Mouse (Mus musculus) spleen, postnatal 36 days (tissue): ENCODE measurements at regions not wholly inside any gene's neighbourhood (a gene's known extent, or its start where the extent isn't known, plus 50 kb on each side); places are given as distances from the start of the nearest gene placed in this dataset.

Experiments used
- DNase-seq, 2 experiments: peaks; one replicate each; pipeline ENCODE4 v3.0.0; 2022; ENCODE audit warnings: low spot score in 2 of 2, mixed read lengths in 1 of 2

DNA sequence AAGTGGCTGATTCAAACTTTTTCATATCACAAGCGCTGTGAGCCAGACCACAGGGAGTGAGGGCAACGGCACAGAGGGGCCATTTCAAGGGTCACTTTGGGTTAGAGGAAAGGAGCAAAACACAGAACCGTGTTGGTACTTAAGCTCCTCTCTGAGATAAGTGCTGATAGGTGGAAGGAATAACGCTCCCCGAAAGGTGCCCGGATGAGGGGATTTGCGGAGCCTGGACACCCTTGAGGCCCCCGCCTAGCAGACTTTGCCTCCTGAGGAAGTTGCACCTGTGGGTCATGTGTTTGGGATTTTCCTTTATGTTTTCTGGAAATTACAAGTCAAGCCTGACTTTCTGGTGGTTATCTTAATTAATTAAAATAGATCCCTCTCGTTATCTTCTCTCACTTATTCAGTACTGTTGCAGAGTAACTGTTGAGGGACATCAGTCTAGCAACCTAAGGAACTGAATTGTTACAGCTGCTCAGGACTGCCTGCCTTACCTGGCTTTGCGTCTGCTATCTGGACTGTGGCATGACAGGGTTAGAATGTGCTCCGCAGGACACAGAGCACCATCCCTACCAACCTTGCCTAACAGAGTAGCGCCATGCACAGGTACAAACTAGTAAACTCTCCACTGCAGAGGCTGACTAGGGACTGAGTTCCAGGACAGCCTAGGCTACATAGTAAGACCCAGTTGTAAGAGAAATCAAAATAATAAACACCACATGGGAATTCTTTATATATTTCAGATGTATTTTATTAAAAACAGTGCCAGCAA is 137.4 kb upstream of the Plcz1 start:
- no peak for DNase-seq

DNA sequence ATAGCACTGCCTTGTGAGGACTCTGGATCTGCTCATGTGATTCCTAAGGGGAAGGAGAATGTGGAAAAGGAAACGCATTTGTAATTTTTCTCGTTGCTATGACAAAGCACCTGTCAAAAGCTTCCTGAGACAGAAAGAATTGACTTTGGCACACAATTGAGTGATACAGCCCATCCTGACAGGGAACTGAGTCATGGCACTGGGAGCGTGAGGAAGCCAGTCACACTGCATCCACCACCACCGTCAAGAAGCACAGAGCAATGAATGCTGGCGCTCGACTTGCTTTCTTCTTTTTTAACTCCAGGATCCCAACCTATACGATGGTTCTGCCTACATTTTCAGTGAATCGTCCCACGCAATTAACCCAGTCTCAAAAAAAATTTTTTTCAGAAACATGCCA is 131.5 kb upstream of the Plcz1 start:
- no peak for DNase-seq

DNA sequence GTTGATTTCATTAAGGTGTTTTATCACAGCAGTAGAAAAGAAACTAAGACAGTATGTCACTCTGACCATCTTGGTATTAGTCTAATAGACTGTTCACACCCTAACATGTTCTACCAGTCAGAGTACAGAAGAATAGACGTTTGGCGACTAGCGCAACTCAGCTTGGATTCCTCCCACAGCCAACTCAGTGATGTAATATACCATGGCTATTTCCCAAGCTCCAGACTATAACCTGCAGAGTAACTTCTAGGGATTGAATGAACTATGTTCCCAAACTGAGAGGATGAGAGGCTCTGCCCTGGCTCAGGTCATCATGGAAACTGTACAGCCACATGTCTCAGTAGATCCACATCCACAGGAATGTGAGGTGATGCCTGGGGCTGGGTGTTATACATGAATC is 128.6 kb upstream of the Plcz1 start:
- DNase-seq, result no peak

DNA sequence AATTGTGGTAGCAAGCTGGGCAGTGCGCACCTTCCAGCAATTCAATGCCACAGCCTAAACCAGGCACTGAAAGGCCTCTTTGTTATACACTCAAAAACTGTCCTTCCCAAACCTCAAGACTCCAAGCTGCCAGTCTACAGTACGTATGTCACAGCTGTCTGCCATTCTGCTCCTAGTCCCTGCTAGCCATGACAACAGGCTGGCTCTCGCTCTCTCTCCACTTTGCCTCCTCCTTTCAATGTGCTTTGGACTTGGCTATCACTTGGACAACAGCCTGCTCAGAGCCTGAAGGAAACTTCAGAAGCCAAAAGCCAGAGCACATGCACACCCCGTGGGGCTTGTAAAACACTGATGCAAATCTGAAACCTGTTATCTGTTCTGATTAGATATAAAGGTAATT is 125.9 kb upstream of the Plcz1 start:
- no peak for DNase-seq

DNA sequence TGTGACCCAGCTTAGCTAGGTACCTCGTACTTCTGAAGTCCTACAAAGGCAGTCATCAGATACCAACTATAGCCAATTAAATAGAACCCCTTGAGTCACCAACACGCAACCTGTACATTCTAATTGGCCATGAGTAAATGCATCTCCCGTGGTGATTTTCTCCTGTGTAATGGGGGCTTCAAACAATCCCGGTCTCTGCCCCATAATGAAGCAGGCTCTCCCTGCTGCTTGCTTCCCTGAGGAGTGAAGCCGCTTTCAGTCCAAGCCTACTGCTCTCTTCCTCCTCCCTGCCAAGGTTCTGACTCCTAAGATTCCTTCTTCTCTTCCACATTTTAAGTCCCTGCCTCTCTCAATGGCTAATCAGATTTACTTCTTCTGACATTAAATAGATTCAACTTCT is 121.5 kb upstream of the Plcz1 start:
- no peak for DNase-seq

DNA sequence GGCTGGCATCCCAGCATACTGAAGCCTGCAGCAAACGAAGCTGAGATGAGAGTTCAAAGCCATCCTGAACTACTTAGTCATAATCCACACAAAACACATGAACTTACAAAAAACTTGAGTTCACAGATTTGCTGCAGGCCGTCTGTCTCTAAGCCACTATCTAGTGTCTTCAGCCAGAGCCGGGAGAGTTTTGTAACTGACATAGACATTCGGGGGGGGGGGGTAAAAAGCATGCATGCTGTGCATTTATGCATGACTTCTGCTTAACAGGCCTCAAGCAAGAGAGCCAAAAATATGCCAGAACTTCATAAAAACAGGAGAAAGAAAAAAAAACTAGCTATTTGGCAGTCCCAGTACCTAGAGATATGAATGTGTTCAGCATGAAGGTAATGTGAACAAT is 120.2 kb upstream of the Plcz1 start:
- no peak for DNase-seq

DNA sequence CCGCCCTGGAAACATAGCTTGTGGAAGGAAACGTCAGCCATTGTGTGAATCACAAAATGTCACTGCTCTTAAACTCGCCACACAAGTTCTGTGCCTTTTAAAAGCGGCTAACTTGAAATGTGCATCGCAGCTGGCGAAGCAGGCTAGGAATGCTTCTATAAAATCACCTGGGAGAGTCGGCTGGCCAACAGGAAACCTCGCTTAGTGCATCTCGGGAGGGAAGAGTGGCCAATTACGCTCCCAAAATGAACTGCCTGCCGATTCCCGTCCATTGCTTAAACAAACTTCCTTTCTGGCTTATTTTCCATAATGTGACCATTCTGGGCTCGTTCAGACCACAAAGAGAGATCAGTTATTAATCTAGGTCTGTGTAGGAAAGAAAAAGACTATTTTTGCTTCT is 119.7 kb upstream of the Plcz1 start:
- DNase-seq, result no peak

DNA sequence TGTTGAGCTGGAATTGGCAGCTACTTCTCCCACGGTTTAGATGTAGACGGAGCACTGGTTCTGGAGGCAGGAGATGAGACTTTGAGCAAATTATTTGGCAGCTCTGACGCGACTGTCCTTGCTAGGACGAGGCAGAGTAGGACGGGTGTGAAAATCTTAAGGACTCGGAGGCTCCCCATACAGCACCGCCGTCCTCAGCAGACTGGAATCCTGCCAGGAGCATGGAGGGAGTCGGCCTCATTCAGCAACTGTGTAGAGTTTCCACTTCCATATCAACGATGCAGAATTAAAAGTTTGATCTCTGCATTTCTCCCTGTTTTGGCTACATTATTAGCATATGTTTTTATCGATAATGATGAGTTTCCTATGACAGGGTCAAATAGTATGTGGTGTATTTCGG is 117.7 kb upstream of the Plcz1 start:
- no peak for DNase-seq

DNA sequence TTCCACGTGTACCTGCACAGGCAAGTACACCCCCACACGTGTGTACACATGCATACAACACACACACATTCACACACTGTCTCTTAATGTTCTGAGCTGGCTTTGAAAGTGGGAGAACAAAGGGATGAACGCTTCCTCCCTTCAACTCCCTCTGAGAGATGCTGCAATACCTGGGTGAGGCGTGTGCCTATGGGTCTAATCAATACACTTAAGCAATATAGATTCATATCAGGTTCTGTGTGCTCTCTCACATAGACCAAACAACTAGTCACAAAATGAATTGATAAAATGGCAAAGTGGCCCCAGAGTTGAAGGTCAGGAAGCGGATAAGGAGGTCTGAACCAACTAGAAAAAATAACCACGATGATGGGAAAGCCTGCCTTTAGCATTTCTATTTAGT is 116.1 kb upstream of the Plcz1 start:
- DNase-seq, result no peak

DNA sequence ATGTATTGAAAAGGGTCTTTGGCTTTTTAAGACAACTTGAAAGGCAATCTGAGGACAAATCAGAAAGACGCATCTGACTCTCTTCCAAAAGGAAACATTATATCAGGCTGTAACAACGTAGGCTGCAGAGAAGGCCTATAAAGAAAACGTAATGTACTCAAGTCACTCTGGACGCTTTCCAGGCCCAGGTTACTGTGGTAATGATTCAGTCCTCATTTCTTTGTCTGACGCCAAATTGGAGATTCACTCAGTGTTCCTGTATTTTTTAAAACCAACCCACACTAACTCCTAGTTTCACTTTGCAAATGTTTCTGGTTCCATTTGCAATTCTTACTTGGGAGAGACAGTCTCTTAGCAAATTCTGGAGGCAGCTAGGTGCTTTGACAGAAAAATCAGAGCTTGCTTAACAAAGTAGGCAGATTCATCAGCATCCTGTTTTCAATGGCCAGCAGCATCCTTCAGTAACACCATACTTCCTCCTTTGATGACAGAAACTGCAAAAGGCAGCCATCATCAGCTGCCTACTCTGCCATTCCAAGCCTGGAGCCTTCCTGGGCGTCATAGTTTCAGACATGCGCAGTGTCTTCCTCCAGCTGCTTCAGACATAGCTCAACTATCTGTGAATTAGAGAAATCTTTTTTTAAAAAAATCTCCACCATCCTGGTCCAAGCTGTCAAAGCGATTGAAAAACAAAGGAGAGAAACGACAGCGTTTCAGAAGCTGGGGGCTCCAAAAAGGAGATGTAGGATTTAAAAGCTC is 111.3 kb upstream of the Plcz1 start:
- no peak for DNase-seq

DNA sequence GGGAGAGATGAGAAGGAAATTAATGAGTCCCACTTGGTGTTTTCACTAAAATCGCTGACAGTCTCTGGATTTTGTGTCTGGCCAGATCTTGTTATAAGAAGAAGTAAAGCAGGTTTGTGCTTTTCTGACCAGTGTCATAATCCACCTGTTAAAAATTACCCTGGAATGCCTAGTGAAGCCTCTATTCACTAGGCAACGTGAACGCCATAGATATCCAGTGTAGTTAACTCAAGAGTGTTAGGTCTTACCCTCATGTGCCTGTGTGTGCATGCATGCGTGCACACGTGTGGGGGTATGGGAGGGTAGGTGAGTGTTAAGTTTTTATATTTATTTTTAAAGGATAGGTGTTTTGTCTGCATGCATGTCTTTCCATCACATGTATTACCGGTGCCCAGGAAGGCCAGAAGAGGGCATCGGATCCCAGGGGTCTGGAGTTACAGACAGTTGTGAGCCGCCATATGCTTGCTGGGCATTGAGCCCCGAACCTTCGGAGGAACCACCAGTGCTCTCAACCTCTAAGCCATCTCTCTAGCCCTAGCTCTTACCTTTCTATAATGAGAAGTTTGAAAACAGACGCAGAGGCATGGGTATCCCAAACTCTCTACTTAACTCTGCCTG is 107.5 kb upstream of the Plcz1 start:
- DNase-seq, result no peak

DNA sequence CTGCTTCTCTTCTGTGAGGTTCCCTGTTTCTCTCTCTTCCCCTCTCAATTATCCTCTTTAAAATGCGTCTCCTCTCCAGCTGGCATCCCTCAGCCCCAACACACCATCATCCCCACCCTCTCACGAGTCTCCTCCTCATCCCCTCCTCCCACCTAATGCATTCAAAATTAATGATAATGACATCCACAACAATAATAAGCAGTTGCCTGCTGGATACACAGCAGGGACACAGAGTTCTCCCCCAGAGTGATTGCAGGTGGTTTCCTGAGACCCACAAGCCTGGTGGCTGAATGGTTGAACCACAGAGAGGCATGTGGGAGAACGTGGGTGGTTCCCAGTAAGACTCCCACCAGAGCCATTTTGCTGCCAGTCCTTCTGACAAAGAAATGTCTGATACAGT is 106.9 kb upstream of the Plcz1 start:
- no peak for DNase-seq

DNA sequence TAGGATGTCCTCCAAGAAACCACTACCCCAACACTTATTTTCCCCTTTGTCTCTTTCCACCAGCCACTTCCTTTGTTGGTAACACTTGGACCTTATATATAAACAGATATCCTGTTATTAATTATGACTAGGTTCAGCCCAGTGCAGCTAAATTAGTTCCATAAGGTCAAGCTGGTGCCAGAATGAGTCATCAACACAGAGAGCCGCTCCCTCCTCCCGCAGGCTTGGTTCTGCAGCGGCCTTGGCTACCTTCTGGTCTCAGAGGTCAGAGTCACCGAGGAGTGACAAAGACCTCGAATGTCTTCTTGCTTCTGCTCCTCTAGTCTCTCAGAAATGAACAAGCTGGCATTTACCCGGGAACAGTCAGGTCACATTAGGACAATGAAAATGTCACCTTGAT is 106.5 kb upstream of the Plcz1 start:
- no peak for DNase-seq

DNA sequence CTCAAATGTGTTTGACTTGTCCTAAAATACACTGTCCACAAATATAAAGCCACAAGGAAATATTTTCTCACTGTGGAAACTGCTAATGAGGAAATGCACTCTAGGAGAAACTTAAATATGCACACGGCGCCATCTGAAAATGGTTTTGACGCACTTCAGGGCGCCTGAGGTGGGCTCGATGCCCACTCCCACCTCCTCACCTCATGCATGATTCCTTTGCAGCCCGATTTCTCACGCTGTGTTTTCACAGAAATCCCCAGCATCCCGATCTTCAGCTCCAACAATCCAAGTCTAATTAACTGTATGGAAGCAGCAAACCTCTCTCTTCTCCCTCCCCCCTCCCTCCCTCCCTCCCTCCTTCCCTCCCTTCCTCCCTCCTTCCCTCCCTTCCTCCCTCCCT is 92.5 kb upstream of the Plcz1 start:
- no peak for DNase-seq

DNA sequence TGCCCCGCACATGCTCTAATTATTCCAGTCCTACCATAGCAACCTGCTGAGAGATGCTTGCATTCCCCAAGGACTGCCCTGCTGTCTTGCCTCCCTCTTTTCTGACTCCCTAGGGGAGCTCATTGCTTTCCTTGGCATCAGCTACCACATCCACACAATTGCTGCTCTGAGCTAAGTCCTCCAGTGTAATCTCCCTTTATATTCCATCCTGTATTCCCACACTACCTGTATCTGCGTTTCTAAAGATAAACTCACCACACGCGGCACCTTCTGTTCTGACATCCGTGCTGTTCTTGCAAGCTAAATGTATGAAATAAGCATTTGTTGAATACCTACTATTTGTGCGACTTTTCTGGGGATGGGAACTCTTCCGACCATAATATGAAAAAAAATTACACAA is 85.4 kb upstream of the Plcz1 start:
- no peak for DNase-seq

DNA sequence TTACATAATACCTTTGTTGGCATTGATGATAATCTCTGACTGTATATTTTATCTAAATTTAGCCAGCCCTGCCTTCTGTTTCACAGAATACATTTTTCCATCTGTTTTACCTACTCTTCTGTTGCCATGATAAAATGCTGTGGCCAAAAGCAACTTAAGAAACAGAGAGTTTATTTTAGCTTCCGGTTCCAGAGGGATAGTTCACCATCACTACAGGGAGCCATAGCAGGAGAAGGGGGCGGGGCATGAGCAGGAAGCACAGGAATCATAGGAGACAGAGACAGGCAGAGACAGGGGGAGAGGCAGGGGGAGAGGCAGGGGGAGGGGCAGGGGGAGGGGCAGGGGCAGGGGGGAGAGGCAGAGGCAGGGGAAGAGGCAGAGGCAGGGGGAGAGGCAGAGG is 72.8 kb upstream of the Plcz1 start:
- DNase-seq, result no peak

DNA sequence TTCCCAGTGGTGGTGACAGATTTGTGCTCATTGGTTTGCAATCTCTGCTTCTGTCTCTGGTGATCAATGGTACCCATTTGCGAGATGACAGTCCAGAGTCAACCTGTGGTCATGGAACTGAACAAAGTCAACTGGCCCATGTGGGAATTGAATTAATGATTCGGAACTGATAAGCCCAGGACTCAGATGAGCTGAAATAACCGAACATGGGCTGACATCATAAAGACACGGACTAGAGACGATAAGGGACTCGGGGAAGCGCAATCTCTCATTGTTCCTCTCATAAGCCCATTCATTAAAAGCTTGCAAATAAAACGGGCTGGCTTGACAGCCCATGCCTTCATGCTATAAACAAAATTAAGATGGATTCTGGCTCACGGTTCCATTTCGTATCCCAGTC is 70.8 kb upstream of the Plcz1 start:
- no peak for DNase-seq

DNA sequence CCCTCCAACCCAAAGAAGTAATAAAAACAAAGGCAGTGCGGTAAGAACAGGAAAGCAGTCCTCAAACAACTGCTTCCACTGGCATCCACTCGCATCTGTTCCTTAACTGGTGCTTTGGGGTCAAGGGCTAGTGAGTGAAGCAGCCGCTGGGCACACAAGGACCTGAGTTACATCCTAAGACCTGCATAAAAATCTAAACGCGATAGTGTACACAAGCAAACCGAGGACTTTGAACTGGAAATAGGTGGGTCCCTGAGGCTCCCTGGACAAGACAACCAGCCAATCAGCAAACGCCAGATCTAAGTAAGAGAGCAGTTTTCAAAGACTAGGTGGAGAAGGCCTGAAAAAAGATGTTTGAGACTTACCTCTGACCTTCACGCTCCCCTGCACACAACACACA is 66.8 kb upstream of the Plcz1 start:
- DNase-seq, result no peak

DNA sequence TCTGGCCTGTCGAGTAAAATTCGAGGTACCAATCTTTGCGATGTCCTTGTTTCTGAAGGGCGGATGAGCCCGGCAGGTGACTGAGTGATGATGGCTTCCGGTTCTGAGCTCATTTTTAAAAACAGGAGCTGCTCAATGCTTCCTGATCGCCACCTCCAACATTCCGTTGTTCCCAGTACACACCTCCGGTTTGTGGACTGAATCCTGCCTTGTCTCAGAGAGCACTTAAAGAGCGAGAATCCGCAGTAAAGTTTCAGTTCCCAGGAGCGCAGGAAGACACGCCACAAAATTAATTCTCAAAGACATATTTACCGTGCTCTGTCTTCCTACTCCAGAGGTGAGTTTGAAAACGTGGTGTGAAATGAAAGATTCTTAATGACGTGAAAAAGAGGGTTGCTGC is 66.4 kb upstream of the Plcz1 start:
- DNase-seq, result no peak

DNA sequence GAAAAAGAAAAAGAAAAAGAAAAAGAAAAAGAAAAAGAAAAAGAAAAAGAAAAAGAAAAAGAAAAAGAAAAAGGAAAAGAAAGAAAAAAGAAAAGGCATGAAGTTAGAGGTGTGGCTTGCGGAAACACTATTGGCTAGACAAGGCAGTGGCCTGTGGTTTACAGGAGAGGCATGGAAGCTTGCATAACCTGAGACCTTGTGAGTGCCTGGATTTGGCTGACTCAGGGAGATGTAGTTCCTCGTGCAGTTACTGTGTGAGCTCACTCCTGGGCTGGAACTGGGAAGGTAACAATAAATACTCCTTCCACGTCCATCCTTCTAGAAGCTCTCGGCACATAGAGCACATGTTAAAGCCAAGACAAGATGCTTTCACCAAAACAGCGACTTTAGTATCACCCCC is 64.9 kb upstream of the Plcz1 start:
- no peak for DNase-seq

DNA sequence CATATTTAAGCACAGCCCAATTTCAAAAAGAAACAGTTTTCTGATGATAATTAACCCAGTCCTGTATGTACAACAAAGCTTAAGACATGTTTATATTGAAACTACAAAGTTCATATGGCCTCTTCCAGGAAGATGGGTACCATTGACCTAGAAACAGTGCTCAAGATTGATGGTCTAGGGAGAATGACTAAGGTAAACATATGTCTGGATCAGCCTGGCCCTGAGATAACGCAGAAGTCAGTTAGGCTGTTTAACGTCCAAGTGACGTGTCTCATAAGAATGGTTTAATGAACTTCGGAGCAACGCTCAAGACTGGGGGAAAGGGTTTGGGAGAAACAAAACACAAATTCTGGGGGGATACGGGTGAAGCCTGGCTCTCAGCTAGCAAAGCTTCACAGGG is 60.8 kb upstream of the Plcz1 start:
- DNase-seq, result no peak

DNA sequence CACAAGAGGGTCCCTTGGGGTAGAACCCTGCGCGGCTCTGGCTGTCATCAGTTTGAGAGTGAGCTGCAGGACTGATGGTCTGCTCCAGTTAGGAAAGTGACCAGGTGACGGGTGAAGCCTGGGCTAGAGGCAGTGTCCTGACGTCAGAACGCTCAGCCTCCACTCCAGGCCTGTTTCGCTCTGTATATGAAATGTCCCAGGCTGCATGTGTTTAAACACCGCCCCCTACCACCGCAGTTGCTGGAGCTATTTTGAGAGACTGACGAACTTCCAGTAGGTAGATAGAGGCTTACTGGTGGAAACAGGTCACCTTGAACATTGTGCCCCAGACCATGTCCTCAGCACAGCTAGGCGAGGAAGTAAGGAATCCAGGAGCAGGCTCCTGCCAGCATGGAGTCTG is 54.2 kb upstream of the Plcz1 start:
- no peak for DNase-seq
